In genomic region chr6:70982416-70982815, GRCm38 (mm10) we compare ENCODE assay signal across 31 mouse cellular contexts. TPM values are rescaled to one million over a fixed set of nuclear protein-coding genes. Genes with fewer than 3 reads are reported as not detected.
DNase-seq lines count a peak whose midpoint lies in the region; ATAC-seq lines count a peak whose summit lies in the region.
"Had no signal": no experiment of that assay in that cellular context is flagged by ENCODE, and none has a peak within 500 bp of the region (broad histone marks: within the 10 kb centered on the region; RNA-seq: fewer than 3 reads in every experiment).

No protein-coding gene starts in this region.

- H3K4me2 ChIP-seq in kidney, embryonic 16.5 days (replicated peaks; ENCODE audit: low read depth, low read length), result no peak overlapping the region
- H3K4me2 ChIP-seq: embryonic facial prominence, embryonic 13.5 days; forebrain, embryonic 13.5 days; heart, embryonic 13.5 days; hindbrain, embryonic 14.5 days had no signal

- no peak overlapping the region for H3K27ac ChIP-seq in kidney, embryonic 16.5 days (ENCODE audit: low read length)
- H3K27ac ChIP-seq: embryonic facial prominence, embryonic 10.5 days; embryonic facial prominence, embryonic 13.5 days; forebrain, embryonic 10.5 days; forebrain, embryonic 13.5 days; heart, adult 2 months; heart, embryonic 10.5 days; heart, embryonic 13.5 days; hindbrain, embryonic 14.5 days had no signal

- H3K9me3 ChIP-seq in kidney, embryonic 16.5 days (ENCODE audit: low read length), result no peaks in the 10 kb centered on the region
- H3K9me3 ChIP-seq: embryonic facial prominence, embryonic 10.5 days; embryonic facial prominence, embryonic 13.5 days; forebrain, embryonic 10.5 days; forebrain, embryonic 13.5 days; heart, embryonic 10.5 days; heart, embryonic 13.5 days had no signal

- no peak overlapping the region for H3K9ac ChIP-seq in kidney, embryonic 16.5 days (replicated peaks; ENCODE audit: low read length)
- H3K9ac ChIP-seq: embryonic facial prominence, embryonic 13.5 days; forebrain, embryonic 13.5 days; heart, embryonic 13.5 days; hindbrain, embryonic 14.5 days had no signal

- no peaks in the 10 kb centered on the region for H3K36me3 ChIP-seq in kidney, embryonic 16.5 days (ENCODE audit: insufficient read depth, low read length)
- H3K36me3 ChIP-seq: embryonic facial prominence, embryonic 10.5 days; embryonic facial prominence, embryonic 13.5 days; forebrain, embryonic 10.5 days; heart, embryonic 10.5 days; heart, embryonic 13.5 days had no signal

- WGBS in kidney, embryonic 16.5 days, result 66% methylated on average over 1 of the region's 1 CpGs

- no peaks in the 10 kb centered on the region for H3K27me3 ChIP-seq in kidney, embryonic 16.5 days (ENCODE audit: insufficient read depth, low read length)
- H3K27me3 ChIP-seq: embryonic facial prominence, embryonic 13.5 days; forebrain, embryonic 13.5 days; heart, embryonic 13.5 days had no signal

- H3K4me3 ChIP-seq in kidney, embryonic 16.5 days (ENCODE audit: low read length), result no peak overlapping the region
- H3K4me3 ChIP-seq: embryonic facial prominence, embryonic 10.5 days; embryonic facial prominence, embryonic 13.5 days; erythroblast, embryonic 14.5 days; forebrain, embryonic 10.5 days; forebrain, embryonic 13.5 days; heart, adult 2 months; heart, embryonic 10.5 days; heart, embryonic 13.5 days had no signal

- ATAC-seq in kidney, embryonic 16.5 days (ENCODE audit: low FRiP score, low TSS enrichment), result no peak
- ATAC-seq: activated CD4-positive, CD25-positive, alpha-beta regulatory T cell, adult 4 months; forebrain, embryonic 13.5 days; forebrain, embryonic 16.5 days had no signal

- H3K4me1 ChIP-seq in kidney, embryonic 16.5 days (ENCODE audit: insufficient read depth, low read length), result 0 out of 2 replicates have a peak, but pooled peaks cover 5% of the 10 kb centered on the region
- H3K4me1 ChIP-seq: embryonic facial prominence, embryonic 10.5 days; embryonic facial prominence, embryonic 13.5 days; heart, embryonic 10.5 days; heart, embryonic 13.5 days had no signal

- peak; percentile 42 for DNase-seq in kidney, adult 11 months
- DNase-seq in kidney, adult 8-10 months, result peak; percentile 34 to 60
- DNase-seq in kidney, postnatal 10 days, result no peak
- peak; percentile 11 for DNase-seq in kidney, postnatal 14 days
- no peak for DNase-seq in yolk sac, embryonic 10.5 days (ENCODE audit: low spot score)
- DNase-seq: adrenal gland, adult 8-10 months; adrenal gland, postnatal 25 days; cerebellum, adult 11-12 months; cerebellum, adult 8-10 months; cerebellum, postnatal 10 days; cerebellum, postnatal 36 days; embryo, embryonic 11 days; gastrocnemius, postnatal 10 days; gastrocnemius, postnatal 36 days; heart, adult 2 months; heart, postnatal 14 days; heart, postnatal 4 days had no signal

RNA-seq across cellular contexts. Expression of gene Foxi3, which starts 26.1 kb away (rescaled TPM):
- polyA plus RNA-seq in kidney, embryonic 16.5 days (2015; fragmentation: Nextera tagmentation; extraction: Ambion mirVana), result not detected in 2 replicates
- polyA plus RNA-seq: activated CD4-positive, CD25-positive, alpha-beta regulatory T cell, adult 4 months; cortical plate, adult 2 months; erythroblast, embryonic 14.5 days; forebrain, embryonic 13.5 days; forebrain, embryonic 16.5 days; heart, adult 2 months; heart, embryonic 10.5 days; heart, embryonic 13.5 days; heart, embryonic 16.5 days; hindbrain, embryonic 11.5 days; hindbrain, embryonic 14.5 days had no signal

Comparison
In these comparisons a context has a peak if more than half of its experiments do, and no peak if none do; other contexts are left out.
1. DNase-seq: peak in kidney, adult 11 months (single experiment), kidney, adult 8-10 months (2 of 2) and kidney, postnatal 14 days (single experiment); none in kidney, postnatal 10 days (single experiment) and yolk sac, embryonic 10.5 days (single experiment).